Mouse (Mus musculus) urinary bladder, postnatal 36 days (tissue): ENCODE measurements around the gene Ptar1.

Experiments used
- DNase-seq, 2 experiments: peaks; one replicate each; pipeline ENCODE4 v3.0.0; 2022; ENCODE audit warnings: low spot score in 2 of 2, mixed read lengths in 1 of 2

The Ptar1 gene

DNA sequence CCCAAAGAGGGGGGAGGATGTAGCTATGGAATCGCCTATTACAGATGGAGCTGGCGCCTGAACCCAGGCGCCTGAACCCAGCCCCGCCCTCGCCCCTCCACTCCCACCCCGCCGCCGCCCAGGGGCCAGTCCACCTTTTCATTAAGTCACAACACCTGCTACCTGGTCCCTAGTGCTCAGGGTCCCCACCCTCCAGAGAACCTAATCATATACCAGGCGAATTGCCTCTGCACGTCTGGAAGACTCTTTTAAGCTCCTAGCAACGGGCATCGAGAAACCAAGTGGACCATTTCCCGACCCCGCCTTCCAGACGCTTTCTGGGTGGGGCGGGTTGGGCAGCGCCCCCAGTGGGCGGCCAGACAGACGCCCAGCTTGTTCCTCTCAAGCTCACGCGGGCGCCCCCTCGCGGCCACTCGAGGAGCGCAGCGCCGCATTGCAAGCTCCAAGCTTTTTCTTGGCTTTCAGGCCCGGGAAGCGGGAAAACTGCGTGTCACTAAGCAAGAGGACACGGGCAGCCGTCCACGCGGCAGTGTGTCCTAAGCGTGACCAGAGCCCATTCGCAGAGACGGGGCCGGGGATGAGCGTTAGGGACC is 70.8 kb downstream of the Ptar1 start:
- peak; percentile 86 to 89 for DNase-seq

DNA sequence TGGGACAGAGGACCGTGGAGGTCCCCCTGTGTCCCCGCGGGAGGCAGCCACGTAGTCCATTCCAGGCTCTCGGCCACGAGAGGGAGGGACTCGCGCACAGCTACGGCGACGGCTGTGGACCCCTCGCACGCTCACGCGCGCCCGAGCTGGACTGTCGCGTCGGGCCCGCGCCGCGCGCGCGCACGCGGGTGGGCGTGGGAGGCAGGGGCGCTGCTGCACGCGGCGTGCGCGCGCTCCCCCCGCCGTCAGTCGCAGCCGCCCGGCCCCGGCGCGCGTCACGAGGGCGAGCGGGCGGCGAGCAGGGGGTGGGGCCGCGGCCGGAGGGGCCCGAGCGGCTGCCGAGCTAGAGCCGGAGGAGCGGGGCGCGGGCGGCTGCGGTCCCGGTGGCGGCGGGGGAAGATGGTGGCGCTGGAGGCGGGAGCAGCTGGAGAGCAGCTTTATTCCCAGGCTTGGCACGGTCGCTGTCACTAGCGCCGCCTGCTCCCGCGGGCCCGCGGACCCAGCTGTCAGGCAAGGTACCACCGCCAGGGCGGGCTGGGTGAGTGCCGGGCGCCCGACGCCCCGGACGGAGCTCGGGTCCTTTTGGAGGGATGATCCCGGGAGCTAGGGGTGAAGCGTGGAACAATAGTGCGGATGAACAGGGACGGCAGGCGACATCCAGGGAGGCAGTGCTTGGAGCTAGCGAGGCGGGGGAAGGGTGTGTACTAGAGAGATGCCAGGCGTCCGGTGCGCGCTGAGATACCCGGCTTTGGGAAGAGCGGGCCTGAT is 71.5 kb downstream of the Ptar1 start, which contains the start of gene Apba1:
Apba1 (plus strand) TSS at position 334 of the 768 bp plus-strand sequence.
- peak in 1 of 2 experiments; percentile 17 for DNase-seq

DNA sequence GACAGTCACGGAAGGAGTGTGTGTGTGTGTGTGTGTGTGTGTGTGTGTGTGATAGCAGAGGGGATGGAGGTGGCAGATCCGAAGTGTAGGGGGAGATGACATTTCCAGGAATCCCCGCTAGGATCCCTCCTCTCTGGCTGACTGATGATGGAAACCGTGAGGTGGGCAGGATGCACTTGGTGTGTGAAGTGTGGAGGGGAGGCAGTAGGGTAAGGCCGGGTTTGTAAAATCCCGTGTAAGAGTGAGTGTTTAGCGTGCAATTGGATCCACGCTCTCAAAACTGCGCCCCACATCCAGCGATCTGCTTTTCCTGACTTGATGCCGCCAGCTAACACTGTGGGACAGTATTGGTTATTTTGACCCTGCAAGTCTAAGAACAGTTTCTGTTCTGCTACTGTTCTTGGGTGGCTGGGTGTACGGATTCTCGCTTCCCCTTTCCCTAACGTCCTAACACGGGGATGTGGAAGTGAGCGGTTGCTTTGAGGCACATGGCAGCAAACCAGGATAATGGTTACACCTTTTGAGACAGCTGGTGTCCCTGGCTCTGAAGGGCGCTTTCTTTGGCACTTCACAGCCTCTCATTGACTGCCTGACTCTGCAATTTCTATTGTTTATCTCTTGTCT is 72.2 kb downstream of the Ptar1 start:
- DNase-seq = no peak

DNA sequence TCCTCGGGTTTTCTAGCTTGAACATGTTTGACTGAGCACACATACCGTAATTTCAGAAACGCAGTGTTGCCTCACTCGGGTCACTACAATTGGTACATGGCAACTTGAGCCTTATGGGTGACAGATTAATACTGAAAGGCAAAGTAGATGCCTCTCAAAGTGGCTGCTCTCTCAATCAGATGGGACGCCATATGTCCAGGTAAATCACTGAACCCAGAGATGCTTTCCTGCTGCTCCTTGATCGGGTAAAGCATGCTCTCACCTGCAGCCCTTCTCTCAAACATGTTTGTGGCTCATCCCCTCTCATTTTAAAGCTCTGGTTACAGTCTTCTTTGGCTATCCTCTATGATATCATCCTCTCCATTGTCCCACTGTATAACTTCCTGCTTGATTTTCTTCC is 76.1 kb downstream of the Ptar1 start:
- DNase-seq = no peak

DNA sequence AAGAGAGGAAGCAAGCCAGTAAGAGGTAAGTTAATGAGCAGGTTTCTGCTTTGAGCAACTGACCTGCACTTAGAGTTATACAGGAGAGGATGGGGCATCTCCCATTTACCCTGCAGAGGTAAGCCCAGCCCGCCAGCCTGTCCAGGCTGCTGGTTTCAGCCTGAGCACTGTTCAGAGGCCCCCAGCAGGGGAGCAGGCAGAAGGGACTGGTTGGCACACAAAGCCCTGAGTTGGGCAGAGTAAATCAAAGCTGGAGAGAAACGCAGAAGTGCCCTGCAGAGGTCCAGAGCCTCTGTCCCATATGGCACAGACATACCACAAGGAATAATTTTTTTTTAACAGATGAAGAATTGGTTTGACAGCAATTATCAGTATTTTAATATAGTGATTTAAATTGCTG is 76.8 kb downstream of the Ptar1 start:
- no peak for DNase-seq

DNA sequence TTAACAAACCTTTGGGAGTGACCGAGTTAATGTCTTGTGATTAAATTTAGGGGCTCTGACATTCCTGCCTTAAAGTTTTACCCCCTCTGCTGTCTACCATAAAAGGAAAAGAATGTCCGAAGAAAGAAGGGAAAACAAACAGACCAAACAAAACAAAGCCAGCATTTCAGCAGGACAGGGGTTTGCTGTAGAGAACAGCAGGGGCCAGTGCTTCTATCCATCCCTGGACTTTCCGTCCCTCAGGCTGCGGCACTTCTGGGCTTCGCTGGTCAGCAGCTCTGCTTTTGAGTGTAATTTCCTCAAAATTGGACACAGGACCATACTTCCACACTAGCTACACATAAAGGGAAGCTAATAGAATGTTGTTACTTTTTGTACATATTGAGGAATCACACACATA is 81.6 kb downstream of the Ptar1 start:
- DNase-seq = no peak

DNA sequence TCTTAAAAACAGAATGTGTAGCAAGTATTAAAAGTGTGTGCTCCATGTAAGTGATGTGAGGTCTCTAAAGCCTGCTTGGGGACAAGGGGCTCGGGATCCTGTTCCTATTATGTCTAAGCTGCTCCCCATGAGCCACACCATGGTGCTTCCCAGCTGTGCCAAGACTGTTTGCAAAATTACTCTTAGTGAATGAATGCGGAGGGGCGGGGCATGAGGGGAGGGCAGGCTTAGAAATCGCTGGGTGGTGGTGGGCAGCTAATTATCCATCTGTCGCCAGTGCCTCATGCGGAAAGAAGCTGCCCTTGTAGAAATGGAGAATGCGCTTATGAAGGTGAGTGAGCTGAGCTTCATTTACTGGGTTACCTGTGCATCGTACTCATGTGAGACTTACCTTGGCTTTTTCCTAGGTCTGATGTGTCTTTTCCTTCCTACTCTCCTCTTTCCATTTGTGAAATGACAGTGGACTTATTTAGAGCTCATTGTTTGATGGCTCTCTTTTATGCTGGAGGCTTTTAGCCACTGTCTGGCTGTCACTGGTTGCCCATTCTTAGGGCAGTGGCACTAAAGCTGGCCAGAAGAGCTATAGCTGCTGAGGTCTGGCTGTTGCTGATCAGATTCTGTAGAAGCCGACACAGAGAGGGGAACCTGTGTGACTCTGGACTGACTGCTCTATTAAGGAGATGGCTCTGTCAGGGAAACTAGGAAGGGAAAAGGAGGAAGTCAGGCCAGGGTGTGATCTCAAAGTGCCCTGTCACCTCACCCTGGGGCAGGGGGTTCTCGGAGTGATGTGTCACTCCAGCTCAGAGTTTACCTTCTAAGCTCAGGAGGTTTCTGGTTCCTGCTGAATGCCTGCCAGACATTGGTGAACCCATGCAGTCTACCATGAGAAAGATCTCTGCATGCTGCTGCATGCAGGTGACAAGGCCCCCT is 83.5 kb downstream of the Ptar1 start:
- DNase-seq = no peak

DNA sequence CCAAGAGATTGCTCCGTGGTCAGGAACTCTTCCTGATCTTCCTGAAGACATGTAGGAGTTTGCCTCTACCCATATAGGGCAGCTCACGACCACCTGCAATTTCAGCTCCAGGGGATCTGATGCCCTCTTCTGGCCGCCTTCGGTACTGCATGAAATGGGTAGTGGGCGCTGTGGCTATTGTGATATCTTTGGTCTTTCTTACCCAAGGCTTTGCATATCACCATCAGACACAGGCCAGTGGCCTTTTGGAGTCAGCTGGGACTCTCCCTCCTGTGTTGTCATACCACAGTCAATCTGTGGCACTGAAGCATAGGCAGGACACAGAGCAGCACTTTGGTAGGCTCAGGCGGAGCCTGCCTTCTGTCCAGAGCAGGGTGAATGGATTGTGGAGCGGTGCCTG is 84.7 kb downstream of the Ptar1 start:
- DNase-seq = no peak

DNA sequence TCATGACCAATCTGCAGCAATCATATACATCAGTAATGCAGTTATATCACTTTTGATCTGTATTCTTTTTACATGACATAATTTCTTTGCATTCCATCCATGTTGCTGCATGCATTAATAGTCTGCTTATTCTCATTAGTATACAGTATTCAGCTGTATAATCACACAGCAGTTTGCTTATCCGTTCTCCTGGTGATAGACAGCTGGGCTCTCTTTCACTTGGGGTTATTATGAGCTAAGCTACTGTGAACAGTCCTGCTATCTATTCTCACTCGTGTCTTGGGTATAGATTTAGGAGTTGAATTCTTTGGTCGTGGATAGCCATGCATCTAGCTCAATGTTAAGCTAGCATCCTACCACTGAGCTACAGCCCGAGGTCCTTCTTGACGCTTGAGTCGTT is 88.1 kb downstream of the Ptar1 start:
- no peak for DNase-seq

DNA sequence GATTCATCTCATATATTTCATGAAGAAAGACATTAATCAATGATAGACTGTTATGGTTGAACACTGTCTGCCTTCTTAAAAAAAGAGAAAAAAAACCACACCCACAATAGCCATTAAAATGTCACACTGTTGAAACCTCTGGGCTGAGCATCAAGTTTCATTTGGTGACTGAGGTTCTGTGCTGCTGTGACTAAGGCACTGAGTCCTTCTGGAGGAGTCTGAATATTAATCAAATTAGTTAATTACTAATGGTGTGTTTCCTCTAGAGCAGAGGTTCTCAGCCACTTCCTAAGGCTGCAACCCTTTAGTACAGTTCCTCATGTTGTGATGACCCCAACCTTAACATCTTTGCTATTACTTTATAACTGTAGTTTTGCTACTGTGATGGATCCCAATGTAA is 91.9 kb downstream of the Ptar1 start:
- DNase-seq = no peak

DNA sequence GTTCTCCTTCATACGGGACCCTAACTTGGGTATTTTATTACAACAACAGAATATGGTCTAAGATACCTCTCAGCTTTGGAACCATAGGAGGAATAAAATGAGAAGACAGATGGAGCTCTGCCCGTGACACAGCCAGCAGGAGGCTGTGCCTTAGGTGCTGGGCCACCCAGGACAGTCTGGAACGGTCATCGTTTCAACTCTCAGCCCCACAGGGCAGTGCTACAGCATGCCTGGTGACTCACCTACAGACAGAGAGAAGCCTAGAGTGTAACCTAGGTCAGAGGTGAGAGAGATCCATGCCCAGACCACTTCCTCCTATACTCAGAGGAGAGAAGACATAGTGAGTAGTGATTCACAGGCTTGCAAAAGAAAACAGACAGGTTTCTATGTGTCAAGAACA is 92.9 kb downstream of the Ptar1 start:
- DNase-seq = no peak
